Mouse (Mus musculus) granulocyte monocyte progenitor cell, adult 5-6 weeks (primary cell): ENCODE results near the gene Rhebl1. TPM values are rescaled to one million over a fixed set of nuclear protein-coding genes. Genes with fewer than 3 reads are reported as not detected.
A peak's percentile ranks its signal among the peaks of the same experiment; 100 is the strongest.
"Not testable (repeated sequence)": the region's sequence is repeated elsewhere in the genome, so short reads cannot be mapped to it uniquely, and the experiment has no call there.

ENCODE experiments used
- ATAC-seq: replicated peaks from 2 replicates; pipeline ENCODE4 v1.8.0; 2016; ENCODE audit warnings: mild to moderate bottlenecking, moderate TSS enrichment, inconsistent platforms; ENCODE audit not compliant: poor library complexity, severe bottlenecking
- total RNA-seq, 2 experiments: library from RNA; stranded (forward) in 1 of 2; stranded (reverse) in 1 of 2; fragments of 200-712, 200-1000 nt in 1 of 2; fragments of >200 nt in 1 of 2; fragmentation: Nextera tagmentation in 1 of 2; gene quantifications; 2 replicates each; pipeline ENCODE4 v1.2.3; 2014 to 2017

The Rhebl1 gene
- total RNA-seq (2014; fragmentation: Nextera tagmentation) (14.3 and 25.5 TPM in 2 replicates), total RNA-seq (2017) (4.3 and 7.3 TPM in 2 replicates)

DNA sequence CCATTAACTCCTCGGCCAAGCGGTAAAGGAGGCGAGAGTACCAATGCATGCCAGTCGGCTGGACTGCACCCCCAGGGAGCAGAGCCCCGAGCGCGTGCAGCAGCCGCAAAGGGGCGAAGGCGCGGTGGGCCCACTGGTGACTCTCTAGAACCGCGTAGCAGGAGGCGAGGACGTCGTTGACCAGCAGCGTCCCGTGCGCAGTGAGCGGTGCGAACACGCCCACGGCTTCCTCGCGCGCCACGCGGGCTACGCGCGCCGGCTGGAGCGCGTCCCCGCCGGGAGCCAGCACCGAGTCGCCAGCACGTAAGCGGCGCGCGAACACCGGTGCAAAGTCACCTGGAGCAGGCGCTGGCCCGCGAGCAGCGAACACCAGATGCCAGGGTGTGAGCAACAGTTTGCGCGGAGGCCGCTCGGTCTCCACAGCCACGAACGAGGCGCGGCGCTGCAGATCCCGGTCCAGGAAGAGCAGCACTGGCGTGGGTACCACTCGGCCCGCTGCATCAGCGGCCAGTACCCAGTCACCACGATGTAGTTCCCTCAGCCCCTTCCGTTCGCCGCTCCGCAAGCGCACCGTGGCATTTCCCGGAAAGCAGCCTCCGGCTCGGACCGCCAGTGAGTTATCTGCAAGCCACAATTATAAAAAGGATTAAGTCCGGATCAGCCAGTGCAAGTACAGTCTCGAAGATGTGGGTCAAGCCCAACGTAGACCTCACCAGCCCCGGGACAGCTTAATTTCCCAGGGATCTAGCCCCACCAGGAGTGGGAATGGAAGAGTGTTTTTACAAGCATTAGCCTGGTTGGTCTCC, at the start of gene Rhebl1:
Gene Rhebl1, minus strand, starts transcription at position 601 of the 806 bp plus-strand sequence.
- 0 out of 2 replicates have a peak, but pooled peaks have one; percentile 17 for ATAC-seq

DNA sequence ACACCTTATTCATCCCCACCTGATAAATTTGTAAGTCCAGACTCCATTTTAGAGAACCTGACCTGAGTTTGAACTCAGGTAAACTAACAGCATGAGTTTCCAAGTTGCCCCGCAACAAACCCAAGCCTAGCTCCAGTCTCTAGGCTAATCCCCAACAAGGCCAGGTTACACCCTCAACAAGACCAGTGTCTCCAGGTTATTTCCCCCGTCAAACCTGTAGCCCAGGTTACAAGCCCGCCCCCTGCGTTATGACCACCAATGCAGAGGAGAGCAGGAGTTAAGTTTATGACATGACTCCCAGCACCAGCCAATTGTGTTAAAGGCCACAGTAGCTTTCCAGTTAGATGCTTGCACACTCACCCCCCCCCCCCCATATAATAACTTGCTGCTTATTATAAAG, 48.8 kb upstream of the Rhebl1 start:
- ATAC-seq = no peak

DNA sequence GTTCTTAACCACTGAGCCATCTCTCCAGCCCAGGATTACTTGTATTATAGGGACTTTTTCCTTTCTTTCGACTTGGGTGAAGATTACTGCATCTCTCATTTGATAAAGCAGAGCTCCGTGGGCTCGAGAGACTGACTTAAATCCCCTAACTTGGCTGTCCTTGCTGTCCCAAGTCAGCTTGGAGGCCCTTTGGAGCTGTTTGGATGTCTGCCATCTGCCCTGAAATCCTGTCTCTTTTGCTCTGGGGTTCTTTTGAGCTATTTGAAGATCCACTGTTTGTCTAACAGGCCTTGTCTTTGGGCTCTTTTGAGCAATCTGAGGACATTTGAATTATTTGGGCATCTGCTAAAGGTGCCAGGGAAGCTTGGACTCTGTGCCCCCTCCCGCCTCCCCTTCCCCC, 47.7 kb upstream of the Rhebl1 start:
- no peak for ATAC-seq

DNA sequence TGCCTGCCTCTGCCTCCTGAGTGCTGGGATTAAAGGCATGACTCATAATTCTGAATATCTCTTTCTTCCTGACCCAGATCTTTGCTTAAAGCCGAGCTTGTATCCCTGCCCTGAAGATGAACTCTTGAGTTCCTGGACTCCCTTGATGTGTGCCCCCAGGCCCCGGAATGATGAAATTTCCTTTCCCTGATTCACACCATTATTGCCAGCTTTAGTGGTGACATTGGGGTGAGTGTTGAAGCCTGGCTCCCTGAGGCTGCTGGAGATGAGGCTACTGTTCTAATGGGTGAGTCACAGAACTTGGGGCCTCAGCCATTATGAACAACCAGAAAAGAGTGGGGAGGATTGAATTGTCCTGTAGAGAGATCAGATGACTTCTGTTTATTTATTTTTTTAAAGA, 47.2 kb upstream of the Rhebl1 start:
- no peak for ATAC-seq

DNA sequence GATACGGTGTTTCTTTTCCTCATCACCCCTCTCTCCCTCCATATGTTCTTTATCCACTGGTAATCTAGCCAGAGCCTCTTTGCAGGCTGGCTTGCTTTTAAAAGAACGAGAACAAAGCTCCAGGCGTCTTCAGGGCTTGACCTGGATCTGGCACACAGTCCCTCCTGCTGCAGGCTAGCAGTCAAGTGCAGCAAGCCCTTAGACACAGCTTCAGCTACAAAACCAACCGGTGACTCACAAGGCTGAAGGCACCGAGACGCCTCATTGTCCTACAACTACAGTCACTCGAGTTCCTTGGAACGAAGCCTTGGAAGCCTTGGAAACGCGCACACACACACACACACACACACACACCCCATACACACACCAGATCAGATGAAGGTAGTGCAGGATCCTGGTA, 46.5 kb upstream of the Rhebl1 start:
- no peak for ATAC-seq

DNA sequence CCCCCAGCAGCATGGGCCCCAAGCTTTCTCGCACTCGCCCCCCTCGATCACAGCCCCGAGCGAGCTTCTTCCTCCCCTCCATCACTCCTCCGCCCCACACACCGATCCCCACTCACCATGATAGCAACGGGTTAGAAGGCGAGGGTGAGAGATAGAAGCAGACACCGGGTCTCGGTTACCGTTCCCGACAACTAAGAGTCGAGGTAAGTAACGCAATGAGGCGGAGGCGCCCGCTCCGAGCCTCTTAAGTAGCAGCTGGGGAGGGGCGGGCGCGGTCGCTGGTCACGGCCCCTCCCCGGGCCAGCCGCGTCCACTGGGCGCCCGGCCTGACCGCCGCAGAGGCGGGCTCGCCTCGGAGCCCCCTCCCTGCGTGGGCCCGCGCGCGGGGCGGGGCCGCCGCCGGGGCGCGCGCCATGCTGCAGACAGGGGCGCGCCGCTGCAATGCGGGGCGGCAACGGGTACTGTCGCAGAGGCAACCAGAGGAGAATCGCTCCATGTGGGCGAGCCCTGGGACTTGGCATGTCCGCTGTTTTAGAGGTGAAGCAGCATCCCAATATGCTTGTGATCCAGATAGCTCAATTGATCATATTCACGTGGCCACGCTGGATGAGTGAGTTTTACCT, 40.0 kb upstream of the Rhebl1 start, which contains the start of gene Tuba1b:
Gene Tuba1b, minus strand, starts transcription at position 349 of the 623 bp plus-strand sequence.
- ATAC-seq = peak; percentile 73

DNA sequence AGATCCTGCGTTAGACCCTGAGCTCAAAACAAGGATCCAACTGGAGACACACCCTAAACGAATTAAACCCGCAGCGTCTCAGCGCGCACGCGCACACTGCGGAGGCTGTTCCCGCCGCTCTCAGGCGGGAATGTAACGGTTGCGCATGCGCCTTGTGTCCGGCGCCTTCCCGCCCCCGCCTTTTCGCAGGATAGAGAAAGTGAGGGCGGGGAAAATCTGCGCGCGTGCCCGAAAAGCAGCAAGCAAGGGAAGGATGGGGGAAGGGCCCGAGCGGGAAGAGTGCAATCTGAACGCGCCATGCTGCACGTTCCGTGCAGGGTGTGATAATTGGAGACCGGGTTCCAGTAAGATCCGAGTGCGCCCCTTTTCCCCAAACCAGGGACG, 39.5 kb upstream of the Rhebl1 start:
- peak; percentile 57 for ATAC-seq

DNA sequence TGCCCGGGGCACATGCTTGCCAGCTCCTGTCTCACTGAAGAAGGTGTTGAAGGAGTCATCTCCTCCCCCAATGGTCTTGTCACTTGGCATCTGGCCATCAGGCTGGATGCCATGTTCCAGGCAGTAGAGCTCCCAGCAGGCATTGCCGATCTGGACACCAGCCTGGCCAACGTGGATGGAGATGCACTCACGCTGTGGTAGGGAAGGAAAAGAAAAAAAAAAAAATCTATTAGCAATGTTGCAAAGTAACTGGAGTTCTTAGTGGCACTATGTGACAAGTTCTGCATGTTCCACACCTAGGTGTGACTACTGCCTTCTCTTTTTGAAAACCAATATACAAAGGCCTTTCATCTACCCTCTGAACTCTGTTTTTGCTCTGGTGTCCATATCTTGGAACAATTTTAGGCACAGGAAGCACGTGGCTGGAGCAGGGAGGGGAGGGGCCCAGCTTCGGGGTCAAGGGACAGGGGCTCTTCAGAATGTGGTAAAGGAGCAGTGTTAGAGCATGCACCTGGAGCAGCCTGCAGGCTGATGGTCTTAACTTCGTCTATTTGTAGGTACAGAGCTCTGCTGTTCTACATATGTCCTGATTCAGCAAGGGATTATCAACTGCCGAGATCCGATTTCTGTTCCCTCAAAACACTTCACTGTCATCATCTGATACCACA, 38.8 kb upstream of the Rhebl1 start:
- ATAC-seq = not testable (repeated sequence)

DNA sequence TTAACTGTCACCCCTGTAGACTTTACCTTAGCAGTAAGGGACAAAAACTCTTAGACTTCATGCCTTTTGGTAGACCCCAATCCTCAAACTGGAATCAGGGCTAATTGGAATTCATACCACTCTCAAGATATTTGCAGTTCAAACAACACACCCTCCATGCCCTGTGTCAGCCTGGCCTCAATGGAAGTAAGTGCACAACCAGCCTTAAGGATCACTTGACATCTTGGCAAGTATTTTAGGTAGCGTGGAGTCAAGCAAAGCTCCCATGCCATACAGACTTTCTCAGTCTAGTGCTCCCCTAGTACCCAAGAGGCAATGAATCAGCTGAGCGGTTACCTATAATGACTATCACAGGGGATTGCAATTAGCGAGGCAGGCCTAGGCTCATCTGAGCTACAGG, 36.7 kb upstream of the Rhebl1 start:
- ATAC-seq = no peak

DNA sequence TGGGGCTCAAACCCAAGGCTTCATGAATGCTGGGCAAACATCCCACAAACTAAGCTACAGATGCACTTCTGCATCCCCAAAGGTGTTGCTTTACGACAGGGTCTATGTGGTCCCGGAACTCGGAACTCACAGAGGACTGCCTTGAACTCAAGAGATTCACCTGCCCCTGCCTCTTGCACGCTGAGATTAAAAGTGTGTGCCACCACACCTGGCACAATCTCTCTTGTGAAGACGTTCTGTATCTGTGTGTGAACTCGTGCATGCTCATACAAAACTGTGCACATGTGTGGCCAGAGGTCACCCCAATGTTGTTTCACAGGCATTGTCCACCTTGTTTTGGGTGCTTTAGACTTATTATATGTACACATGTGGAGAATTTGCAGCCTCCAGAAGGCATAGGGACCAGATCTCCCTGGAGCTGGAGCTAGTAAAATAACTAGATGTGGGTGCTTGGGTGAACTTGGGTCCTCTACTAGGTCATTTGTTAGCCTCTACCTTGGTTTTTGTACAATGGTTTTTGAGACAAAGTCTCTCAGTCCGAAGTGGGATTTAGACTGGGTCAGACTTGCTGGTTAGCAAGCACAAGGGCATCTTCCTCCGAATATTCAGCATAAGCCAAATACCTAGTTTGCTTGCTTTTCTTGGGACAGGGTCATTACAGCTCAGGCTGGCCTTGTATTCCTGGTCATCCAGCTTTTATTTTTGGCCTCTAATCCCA, 35.8 kb upstream of the Rhebl1 start:
- no peak for ATAC-seq

DNA sequence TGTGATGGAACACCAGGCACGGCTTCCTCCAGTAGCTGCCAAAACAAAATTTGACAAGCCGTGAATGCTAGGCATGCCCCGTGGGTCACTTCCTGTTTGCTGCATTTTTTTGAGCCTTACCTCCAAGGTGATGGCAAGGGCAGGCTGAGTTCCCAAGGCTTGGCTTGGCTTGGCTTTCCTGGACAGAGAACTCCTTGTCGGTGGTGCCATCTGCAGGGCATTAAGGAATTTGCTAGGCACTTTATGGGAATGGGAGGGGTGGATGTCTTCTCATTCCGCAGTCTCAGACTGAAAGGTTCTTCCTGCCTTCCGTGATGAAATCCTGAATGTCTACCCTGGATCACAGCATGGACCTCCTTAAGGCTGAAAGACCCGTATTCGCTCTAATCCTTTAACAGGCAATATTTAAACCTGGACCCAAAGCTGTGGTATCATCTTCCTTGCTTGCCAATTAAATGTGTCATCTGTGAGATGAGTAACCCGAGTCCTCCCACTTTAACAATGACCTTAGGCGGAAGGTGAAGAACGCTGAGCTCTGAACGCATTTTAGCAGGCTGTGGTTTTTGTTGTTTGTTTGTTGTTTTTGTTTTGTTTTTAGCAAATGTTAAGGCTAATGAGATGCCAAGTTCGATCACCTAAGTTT, 34.4 kb upstream of the Rhebl1 start:
- ATAC-seq = peak; percentile 89

DNA sequence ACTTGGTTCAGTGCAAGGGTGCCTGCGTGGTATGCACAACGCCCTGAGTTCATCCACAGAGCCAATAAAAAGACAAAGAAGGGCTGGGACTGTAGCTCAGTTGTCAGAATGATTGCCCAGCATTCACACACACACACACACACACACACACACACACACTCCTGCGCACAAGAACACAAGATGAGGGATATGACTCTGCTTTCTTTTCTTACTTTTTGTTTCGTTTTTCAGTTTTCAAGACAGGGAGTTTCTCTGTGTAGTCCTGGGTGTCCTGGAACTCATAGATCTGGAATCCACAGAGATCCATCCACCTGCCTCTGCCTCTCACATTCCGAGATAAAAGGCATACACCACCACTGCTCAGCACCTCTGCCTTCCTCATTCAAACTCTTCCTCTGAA, 33.2 kb upstream of the Rhebl1 start:
- peak; percentile 6; the same call in 1 of the 2 replicates for ATAC-seq

DNA sequence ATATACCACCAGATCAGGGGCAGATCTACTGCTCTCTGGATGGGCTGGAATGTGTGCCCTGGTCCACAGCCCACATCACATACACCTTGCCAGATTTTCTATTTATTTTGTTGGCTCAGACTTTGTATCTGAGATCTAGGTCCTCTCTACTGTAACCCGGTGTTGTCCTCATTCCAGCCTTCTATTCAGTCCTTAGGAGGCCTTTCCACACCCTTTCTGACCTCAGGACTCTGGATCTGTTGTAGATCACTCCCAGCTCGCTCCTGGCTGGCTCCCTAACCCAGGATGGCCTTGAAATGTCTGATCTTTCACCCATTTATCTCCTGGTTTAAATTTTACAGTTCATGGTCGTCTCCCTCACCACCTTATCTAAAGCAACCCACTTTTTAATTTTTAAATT, 30.3 kb upstream of the Rhebl1 start:
- ATAC-seq = no peak

DNA sequence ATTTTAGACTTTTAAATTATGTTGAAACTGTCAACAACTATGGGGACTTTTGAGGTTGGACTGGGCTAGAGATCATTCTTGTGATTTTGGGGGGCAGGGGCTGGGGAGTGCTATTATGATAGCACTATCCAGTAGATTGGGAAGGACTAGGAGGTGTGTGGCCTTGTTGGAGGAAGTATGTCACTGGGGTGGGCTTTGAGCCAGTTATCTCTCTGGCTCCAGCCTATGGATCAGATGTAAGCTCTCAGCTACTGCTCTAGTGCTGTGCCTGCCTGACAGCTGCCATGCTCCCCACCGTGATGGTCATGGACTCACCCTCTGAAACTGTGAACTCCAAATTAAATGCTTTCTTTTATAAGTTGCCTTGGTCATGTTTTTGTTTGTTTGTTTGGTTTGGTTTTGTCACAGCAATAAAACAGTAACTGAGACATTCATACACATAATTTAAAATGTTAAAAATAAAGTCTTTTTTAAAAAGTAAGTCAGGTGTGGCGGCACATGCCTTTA, 28.7 kb upstream of the Rhebl1 start:
- ATAC-seq = no peak

DNA sequence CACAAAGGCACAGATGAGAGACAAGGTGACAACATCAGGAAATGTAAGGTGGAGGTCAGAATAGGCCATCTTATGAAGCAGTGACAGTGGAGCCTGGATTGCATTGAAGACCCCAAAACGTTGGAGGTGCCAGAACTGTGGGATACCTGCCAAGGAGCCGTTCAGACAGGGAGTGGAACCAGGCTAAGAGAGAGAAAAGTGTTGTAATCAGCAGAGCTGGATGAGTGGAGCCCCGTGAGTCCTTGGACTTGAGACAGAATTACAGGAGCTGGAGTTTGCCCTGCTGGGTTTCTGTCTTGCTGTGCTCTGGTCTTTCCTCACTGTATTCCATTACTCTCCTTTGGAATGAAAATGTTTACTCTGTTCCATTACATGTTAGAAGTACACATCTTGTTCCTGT, 28.2 kb upstream of the Rhebl1 start:
- no peak for ATAC-seq

DNA sequence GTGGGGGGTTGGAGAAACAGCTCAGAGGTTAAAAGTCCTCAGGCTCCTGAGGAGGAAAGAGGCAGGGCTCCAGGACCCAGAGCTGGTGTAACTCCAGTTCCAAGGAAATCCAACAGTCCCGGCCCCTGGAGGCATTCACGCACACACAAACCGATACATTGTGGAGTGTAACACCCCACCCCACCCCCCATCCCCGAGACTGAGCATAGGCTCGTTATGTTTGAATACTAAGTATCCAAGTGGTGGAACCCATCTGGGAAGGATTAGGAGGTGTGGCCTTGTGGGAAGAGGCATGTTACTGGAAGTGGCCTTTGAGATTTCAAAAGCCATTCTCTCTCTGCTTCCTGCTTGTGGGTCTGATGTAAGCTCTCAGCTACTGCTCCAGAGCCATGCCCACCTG, 27.2 kb upstream of the Rhebl1 start:
- no peak for ATAC-seq

DNA sequence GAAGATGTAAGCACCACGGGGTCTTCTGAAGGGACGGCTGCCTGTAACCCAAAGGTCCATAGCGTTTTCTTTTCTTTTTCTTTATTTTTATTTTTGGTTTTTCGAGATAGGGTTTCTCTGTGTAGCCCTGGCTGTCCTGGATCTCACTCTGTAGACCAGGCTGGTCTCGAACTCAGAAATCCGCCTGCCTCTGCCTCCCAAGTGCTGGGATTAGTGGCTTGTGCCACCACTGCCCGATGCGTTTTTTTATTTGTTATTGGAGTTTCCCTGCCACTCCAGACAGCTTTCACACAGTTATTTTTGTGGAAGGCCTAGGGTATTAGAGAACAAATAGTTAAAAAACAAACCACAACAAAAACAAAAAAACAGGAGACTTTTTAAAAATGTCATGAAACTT, 24.2 kb upstream of the Rhebl1 start:
- not testable (repeated sequence) for ATAC-seq

DNA sequence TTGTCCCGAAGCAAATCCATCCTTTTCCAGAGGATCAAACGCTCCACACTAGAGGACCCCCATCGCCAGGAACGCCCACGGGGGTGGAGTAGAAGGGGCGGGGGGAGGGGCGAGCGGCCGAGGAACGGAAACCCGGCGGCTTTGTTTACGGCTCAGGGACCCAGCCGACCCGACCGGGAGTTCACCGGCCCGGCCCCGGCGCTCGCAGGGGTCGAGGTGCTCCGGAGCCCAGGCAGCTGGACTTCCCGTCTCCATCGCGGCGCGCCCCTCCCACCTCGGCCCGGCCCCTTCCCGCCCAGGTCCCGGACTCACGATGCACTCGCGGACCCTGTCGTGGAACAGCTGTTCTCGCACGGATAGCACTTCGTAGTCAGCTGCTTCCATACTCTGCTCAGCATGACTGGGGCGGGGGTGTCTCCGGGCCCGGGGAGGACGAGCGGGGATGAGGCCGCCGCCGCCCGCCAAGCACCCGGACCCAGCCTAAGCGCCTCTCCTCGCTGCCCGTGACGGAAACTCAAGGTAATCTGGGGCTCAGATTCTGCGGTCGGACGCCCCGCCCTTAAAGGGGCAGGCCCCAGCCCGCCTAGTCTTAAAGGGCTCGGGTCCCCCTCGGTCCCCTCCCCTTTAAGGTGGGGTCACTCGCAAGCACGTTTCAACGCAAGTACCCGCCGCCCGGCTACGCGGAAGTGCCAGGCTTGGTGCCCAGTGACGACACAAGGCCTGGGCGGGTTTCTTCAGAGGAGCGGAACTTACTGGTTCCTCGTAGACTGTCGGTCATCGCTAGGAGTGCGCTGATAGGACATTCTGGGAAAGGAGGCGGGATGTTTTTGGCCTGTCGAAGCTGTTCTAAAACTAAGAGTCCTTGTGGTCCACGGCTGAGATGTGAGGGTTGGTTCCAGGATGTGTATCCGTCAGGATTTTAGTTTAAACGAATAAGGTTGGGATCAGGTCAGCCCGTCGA, 23.5 kb upstream of the Rhebl1 start, which contains the start of gene Lmbr1l:
Gene Lmbr1l, minus strand, starts transcription at position 694 of the 961 bp plus-strand sequence.
- peak; percentile 97 for ATAC-seq

DNA sequence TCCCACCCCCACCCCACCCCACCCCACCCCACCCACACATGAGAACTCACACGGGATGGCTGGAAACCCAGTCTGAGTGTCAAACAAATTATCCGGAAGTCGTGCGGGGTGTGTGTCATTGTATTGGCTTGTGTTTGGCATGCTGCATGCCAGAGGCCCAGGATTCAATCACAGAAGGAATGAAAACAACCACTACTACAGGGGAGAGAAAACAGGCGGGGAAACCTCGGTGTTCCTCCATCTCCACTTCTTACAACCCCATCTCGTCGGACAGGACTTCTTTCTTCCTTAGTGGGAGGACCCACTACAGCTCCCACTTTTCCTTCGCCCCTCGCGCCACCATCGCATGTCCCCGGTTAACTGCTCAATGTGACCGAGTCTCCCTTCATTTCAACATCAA, 22.8 kb upstream of the Rhebl1 start:
- ATAC-seq = 0 out of 2 replicates have a peak, but pooled peaks have one; percentile 0
